Mouse (Mus musculus) limb, embryonic 11.5 days (tissue): ENCODE measurements around the gene Pitpnc1. TPM values are rescaled to one million over a fixed set of nuclear protein-coding genes. Genes with fewer than 3 reads are reported as not detected.
"Not testable (repeated sequence)": the region's sequence is repeated elsewhere in the genome, so short reads cannot be mapped to it uniquely, and the experiment has no call there.

Experiments used
- ATAC-seq: fragments of 200-750 bp; cut with Nextera tagmentation; 2 replicates; pipeline ENCODE4 v1.8.0; 2017; ENCODE audit warnings: low read depth; ENCODE audit not compliant: insufficient number of reproducible peaks, low FRiP score, low TSS enrichment
- DNase-seq: peaks from one replicate; pipeline ENCODE4 v3.0.0-alpha.2; 2015; ENCODE audit warnings: low spot score
- H3K27ac ChIP-seq: fragments of 300-500 bp; sonication (generic); replicated peaks from 2 replicates; pipeline ENCODE4 v1.5.1; 2014; ENCODE audit warnings: low read depth, mild to moderate bottlenecking, low read length
- H3K27me3 ChIP-seq: fragments of 300-500 bp; sonication (generic); 2 replicates; pipeline ENCODE4 v1.6.1; 2014; ENCODE audit warnings: mild to moderate bottlenecking, low read length, mixed read lengths; ENCODE audit not compliant: control insufficient read depth, insufficient read depth
- H3K36me3 ChIP-seq: fragments of 300-500 bp; sonication (generic); 2 replicates; pipeline ENCODE4 v1.6.1; 2014; ENCODE audit warnings: mild to moderate bottlenecking, low read length, moderate library complexity, mixed read lengths; ENCODE audit not compliant: control insufficient read depth, insufficient read depth
- H3K4me1 ChIP-seq: fragments of 300-500 bp; sonication (generic); 2 replicates; pipeline ENCODE4 v1.6.1; 2014; ENCODE audit warnings: low read length, mixed read lengths; ENCODE audit not compliant: control insufficient read depth, insufficient read depth
- H3K4me2 ChIP-seq: fragments of 300-500 bp; sonication (generic); 2 replicates; pipeline ENCODE4 v1.6.1; 2014; ENCODE audit warnings: low read depth, mild to moderate bottlenecking, moderate library complexity; ENCODE audit not compliant: severe bottlenecking
- H3K4me3 ChIP-seq: fragments of 300-500 bp; sonication (generic); 2 replicates; pipeline ENCODE4 v1.5.1; 2014; ENCODE audit warnings: low read depth, low read length
- H3K9ac ChIP-seq: fragments of 300-500 bp; sonication (generic); 2 replicates; pipeline ENCODE4 v1.6.1; 2014; ENCODE audit warnings: mild to moderate bottlenecking, low read length
- H3K9me3 ChIP-seq: fragments of 300-500 bp; sonication (generic); 2 replicates; pipeline ENCODE4 v1.6.1; 2016; ENCODE audit warnings: low read length; ENCODE audit not compliant: control insufficient read depth
- WGBS: fragments of 180-500 bp; shearing (Covaris S2); extraction: QIAGEN DNeasy Blood & Tissue Kit; methylation state at CpG from one replicate; pipeline ENCODE4 v1.1.7; 2014; 5-methylcytosine and 5-hydroxymethylcytosine counted together
- polyA plus RNA-seq: library from polyadenylated mRNA; unstranded; fragments of >200 nt; fragmentation: Nextera tagmentation; extraction: Ambion mirVana; gene quantifications from 2 replicates; pipeline ENCODE4 v1.2.1, GENCODE M21; 2014

The Pitpnc1 gene
- polyA plus RNA-seq, 1 experiment from 2014 or later = 35.3 TPM

DNA sequence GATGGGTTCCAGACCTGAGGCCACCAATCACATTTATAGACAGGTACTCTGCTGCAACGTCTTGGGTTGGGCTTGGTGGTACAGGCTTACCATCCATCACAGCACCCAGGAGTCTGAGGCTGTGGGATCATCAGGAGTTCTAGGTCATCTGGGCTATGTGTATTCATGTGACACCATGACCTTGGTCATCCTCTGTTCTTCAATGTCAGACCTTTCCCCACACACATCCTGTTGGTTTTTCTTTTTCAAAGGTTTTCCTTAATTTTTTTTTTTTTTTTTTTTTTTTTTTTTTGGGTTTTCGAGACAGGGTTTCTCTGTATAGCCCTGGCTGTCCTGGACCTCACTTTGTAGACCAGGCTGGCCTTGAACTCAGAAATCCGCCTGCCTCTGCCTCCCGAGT, 33.9 kb upstream of the Pitpnc1 start:
- not testable (repeated sequence) for ATAC-seq, H3K4me3 ChIP-seq, H3K27me3 ChIP-seq, DNase-seq, H3K4me2 ChIP-seq, H3K4me1 ChIP-seq, H3K36me3 ChIP-seq, H3K9ac ChIP-seq, H3K9me3 ChIP-seq, H3K27ac ChIP-seq
- 87% methylated on average over 3 of the region's 4 CpGs for WGBS

DNA sequence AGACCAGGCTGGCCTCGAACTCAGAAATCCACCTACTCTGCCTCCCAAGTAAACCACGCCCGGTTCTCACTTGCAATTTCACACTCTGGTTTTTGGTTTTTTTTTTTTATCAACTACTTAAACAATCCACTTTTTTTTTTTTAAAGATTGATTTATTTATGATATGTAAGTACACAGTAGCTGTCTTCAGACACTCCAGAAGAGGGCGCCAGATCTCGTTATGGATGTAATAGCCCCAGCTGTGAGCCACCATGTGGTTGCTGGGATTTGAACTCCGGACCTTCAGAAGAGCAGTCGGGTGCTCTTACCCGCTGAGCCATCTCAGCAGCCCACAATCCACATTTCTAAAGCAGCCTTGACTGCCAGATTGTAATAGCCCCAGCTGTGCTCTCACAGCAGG, 32.3 kb upstream of the Pitpnc1 start:
- Histone ChIP-seq H3K9ac (no peak overlapping the region), H3K36me3 (0 out of 2 replicates have a peak, but pooled peaks cover 2% of the 10 kb centered on the region), H3K27me3 (no peaks in the 10 kb centered on the region)

DNA sequence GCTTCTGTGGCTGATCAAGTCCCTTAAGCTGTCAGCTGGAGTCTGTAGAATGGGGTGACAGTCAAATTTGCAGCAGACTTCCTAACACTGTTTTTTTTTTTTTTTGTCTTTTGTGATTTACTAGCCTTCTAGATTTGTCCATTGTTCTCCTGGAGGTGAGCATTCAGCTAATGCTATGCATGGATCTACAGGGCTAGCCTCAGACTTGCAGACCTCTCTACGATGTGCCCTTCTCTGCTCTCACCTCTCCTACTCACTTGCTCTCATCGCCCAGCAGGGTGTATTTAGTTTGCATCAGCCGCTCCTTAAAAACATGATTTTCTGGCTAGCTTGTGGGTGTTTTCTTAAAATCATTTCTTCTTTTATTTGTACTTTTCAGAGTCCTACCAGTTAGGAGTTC, 13.8 kb upstream of the Pitpnc1 start:
- no peak for DNase-seq
- H3K4me1 ChIP-seq = peaks cover 8% of the 10 kb centered on the region
- no peak overlapping the region for H3K27ac ChIP-seq
- no peaks in the 10 kb centered on the region for H3K27me3 ChIP-seq
- WGBS = 94% methylated on average over 3 of the region's 3 CpGs
- ATAC-seq = no peak
- H3K36me3 ChIP-seq = peaks cover 11% of the 10 kb centered on the region; the same call in 1 of the 2 replicates
- H3K4me2 ChIP-seq = no peak overlapping the region
- H3K9ac ChIP-seq = no peak overlapping the region
- no peak overlapping the region for H3K4me3 ChIP-seq
- no peaks in the 10 kb centered on the region for H3K9me3 ChIP-seq

More for the DNA sequence above, 32.3 kb upstream of the Pitpnc1 start:
- DNase-seq (no peak), ATAC-seq (no peak)
- Histone ChIP-seq H3K4me1 (no peaks in the 10 kb centered on the region), H3K27ac (no peak overlapping the region), H3K9me3 (no peaks in the 10 kb centered on the region), H3K4me3 (no peak overlapping the region), H3K4me2 (no peak overlapping the region)
- WGBS = 86% methylated on average over 8 of the region's 8 CpGs

DNA sequence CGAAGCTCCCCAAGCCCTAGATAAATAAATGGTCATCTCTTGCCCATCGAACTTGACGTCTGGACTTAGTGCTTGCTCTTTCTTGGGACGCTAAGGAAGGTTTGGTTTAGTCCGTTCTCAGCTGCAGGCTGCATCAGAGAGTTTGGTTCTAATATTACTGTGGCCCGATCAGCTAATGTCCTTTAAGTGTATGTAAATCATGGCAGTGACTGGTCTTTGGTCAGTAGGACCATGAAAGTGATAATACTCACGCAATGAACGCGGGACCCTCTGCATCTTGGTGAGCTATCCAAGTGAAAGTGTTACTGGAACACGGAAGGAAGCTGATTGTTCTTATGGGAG, 9.3 kb upstream of the Pitpnc1 start:
- Histone ChIP-seq H3K4me1 (peaks cover 8% of the 10 kb centered on the region), H3K9ac (peak overlapping the region; percentile 83), H3K27me3 (no peaks in the 10 kb centered on the region), H3K4me3 (peak overlapping the region; percentile 73), H3K9me3 (no peaks in the 10 kb centered on the region), H3K27ac (peak overlapping the region; percentile 44), H3K4me2 (peak overlapping the region; percentile 79), H3K36me3 (no peaks in the 10 kb centered on the region)
- under 1% methylated on average over 10 of the region's 10 CpGs for WGBS
- ATAC-seq (no peak), DNase-seq (no peak)

DNA sequence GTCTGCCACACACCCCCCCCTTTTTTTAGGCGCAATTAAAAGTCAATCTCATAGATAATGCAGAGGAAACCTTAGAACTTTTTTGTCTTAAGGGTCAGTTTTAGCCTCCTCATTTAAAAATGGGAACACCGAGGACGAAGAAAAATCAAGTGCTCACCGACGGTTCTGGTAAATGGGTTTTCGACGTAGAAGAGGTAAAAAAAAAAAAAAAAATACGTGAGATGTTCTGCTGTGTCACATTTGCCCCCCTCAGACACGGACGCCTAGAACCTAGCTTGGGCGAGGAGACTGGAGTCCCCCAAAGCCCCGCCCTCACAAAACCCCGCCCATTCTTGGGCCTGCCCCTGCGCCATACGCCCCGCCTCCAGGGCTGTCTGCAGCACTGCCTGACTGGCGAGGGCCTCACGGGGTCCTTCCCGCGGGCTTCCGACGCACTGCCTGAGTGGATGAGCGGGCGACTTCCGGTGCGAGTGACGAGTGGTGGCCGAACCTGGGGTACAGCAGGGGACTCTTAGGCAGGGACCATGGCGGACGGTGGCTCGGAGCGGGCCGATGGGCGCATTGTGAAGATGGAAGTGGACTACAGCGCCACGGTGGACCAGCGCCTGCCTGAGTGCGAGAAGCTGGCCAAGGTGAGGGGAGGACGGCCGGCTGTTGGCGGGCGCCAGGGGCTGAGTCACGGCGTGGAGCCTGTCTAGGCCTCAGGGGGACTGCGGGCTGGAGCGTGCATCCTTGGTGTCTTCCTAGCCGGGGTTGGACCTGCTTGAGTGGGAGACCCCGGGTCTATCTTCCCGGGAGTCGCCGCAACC, 8.8 kb upstream of the Pitpnc1 start, which contains the start of gene Psmd12:
Gene Psmd12 (plus strand): TSS at position 432 of the 809 bp plus-strand sequence.
- no peaks in the 10 kb centered on the region for H3K27me3 ChIP-seq
- H3K36me3 ChIP-seq = no peaks in the 10 kb centered on the region
- peak; percentile 93 for ATAC-seq
- H3K4me3 ChIP-seq = peak within 1 kb of the TSS; percentile 73
- peaks cover 8% of the 10 kb centered on the region for H3K4me1 ChIP-seq
- DNase-seq = peak; percentile 99
- peak within 1 kb of the TSS; percentile 44 for H3K27ac ChIP-seq
- peak within 1 kb of the TSS; percentile 79 for H3K4me2 ChIP-seq
- H3K9ac ChIP-seq = peak within 1 kb of the TSS; percentile 83
- WGBS = under 1% methylated on average over 51 of the region's 51 CpGs
- no peaks in the 10 kb centered on the region for H3K9me3 ChIP-seq

DNA sequence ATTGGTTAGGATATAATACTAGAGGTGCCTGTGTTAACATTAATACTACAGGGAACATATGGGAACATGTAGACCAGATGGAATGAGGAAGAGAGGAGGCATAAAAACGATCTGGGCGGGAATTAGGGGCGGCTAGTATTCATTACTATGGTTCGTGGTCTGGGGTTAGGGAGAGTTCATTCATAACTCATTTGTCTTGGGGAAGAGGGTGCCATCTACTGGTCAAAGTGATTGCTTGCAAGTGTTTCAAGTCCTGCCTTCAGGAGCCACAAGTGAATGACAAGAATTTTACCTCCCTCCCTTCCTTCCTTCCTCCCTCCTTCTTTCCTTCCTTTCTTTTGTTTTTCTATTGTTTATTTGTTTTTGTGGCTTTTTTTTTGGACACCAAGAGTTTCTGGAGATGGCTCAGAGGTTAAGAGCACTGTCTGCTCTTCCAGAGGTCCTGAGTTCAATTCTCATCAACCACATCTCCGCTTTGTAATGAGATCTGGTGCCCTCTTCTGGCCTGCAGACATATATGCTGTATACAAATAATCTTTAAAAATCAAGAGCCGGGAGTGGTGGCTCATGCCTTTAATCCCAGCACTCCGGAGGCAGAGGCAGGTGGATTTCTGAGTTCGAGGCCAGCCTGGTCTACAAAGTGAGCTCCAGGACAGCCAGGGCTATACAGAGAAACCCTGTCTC, 2.8 kb upstream of the Pitpnc1 start:
- Histone ChIP-seq H3K4me1 (peaks cover 6% of the 10 kb centered on the region; the same call in 1 of the 2 replicates), H3K9me3 (no peaks in the 10 kb centered on the region), H3K9ac (no peak overlapping the region), H3K4me3 (no peak overlapping the region), H3K27me3 (no peaks in the 10 kb centered on the region), H3K27ac (no peak overlapping the region), H3K36me3 (no peaks in the 10 kb centered on the region), H3K4me2 (no peak overlapping the region)
- DNase-seq = peak; percentile 64
- no peak for ATAC-seq
- WGBS = 24% methylated on average over 8 of the region's 8 CpGs

DNA sequence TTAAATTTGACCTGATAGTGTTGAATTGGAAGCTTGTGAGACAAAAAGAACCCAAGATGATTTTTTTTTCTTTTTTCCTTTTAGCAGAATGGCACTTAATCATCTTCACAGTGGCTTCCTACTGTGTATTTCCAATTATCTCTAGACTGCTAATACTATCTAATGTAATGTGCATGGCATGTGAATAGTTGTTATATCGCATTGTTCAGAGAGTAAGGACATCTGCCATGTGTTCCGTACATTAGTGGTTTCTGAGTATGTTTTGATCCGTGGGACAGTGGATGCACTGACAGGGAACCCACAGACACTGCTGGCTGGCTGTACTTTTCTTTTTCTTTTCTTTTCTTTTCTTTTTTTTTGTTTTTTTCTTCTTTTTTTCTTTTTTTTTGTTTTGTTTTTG, 1.8 kb upstream of the Pitpnc1 start:
- DNase-seq (no peak), ATAC-seq (no peak)
- no peaks in the 10 kb centered on the region for H3K36me3 ChIP-seq
- H3K27me3 ChIP-seq = no peaks in the 10 kb centered on the region
- H3K4me3 ChIP-seq = no peak overlapping the region
- no peak overlapping the region for H3K9ac ChIP-seq
- no peak overlapping the region for H3K4me2 ChIP-seq
- 85% methylated on average over 3 of the region's 3 CpGs for WGBS
- peaks cover 8% of the 10 kb centered on the region; the same call in 1 of the 2 replicates for H3K4me1 ChIP-seq
- H3K9me3 ChIP-seq = no peaks in the 10 kb centered on the region
- H3K27ac ChIP-seq = 0 out of 2 replicates have a peak overlapping the region, but pooled peaks have one; percentile 33

DNA sequence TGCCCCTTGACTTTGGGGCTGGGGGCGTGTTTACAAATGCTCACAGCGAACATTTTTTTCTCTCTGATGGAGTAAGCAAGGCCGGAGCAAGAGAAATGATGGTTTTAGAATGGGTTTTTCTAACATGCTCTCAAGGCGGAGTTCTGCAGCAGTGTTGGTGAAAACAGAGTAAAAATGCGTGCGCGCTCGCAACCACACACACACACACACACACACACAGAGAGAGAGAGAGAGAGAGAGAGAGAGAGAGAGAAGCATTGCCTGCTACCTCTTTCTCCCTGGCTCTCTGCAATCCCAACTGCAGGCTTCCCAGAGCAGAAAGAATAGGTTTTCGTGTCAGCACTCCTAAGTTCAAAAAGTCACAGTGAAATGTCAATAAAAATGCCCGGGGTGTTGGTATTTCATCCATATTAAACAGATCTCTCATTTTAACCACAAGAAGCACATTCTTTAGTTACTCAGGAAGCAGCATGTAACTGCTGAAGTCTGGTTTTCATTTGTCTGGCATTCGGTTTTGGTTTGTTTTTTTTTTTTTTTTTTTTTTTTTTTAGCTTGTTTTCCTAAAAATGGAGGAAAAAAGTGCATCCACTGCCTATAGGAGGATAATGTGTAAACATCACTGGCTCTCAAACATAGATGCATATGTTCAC, 697 bp upstream of the Pitpnc1 start:
- DNase-seq (no peak), ATAC-seq (no peak)
- H3K4me3 ChIP-seq = peak overlapping the region; percentile 85
- H3K4me1 ChIP-seq = peaks cover 8% of the 10 kb centered on the region
- H3K36me3 ChIP-seq = no peaks in the 10 kb centered on the region
- 4% methylated on average over 11 of the region's 11 CpGs for WGBS
- H3K27me3 ChIP-seq = no peaks in the 10 kb centered on the region
- H3K9ac ChIP-seq = peak overlapping the region; percentile 91; the same call in 1 of the 2 replicates
- no peaks in the 10 kb centered on the region for H3K9me3 ChIP-seq
- peak overlapping the region; percentile 90 for H3K27ac ChIP-seq
- peak overlapping the region; percentile 80 for H3K4me2 ChIP-seq
